Mouse (Mus musculus): ENCODE results near the gene Klk4.

Klk4 gene

GRCm38 (mm10) chr7:43880912-43881311, at the start of gene Klk4:
Klk4 (plus strand) TSS chr7:43881160.
- no peak for DNase-seq (ENCODE audit: low spot score)

DNA sequence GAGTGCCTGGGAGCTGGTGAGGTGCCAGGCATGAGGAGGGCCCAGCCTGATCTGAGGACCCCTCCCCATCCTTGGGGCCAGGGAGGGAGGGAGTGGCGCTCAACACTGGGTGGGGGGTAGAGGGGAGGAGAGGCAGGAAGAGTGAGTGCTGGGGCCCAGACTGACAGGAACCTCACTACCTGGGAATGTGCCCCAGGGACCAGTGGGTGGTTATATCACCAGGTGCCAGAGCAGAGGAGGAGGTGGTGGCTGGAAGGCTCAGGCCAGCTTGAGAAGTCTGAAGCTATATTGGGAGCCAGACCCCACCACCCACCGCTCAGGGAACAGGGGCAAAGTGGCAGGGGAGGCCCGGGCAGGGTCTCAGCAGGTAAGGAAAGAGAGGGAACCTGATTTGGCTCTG, 39.3 kb upstream of the Klk4 start, which contains the start of gene Klk5:
Gene Klk5 (plus strand): TSS at position 271 of the 400 bp plus-strand sequence.
- DNase-seq (ENCODE audit: low spot score): no peak

- DNase-seq (ENCODE audit: low spot score): no peak
Observed at GRCm38 (mm10) chr7:43843801-43844200, 37.2 kb upstream of the Klk4 start.

- no peak for DNase-seq (ENCODE audit: low spot score)
Observed at GRCm38 (mm10) chr7:43851616-43852015, 29.3 kb upstream of the Klk4 start.

DNA sequence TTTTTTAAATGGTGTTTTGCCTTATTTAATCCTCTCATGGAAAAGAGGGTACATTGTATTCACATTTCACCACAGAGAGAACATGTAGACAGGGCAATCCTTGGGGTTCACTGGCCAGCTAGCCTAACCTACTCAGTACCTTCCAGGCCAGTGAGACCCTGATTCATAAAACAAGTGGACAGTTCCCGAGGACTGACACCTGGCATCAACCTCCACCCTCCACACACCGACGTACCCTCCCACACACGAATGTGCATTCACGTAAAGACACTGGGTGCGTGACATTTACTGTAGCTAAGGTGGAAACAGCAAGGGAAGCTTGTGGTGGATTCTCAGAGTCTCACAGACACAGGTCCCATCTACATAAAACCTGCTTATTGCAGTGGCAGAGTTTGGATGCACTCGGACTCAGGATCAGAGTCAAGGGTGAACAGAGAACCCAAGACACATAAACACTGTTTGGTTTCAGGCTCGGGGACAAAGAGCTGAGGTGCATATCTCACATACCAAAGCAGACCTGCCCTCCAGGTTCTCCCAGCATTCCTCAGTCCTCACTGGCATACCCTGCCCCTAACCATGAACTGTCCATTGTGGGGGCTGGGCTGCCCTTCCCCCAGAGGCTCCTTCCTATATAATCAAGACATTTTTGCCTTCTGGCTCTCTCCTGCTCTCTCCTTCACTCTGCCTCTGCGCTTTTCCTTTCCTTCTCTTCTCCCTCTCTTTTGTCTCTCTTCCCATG, 26.1 kb upstream of the Klk4 start:
- DNase-seq (ENCODE audit: low spot score): no peak

GRCm38 (mm10) chr7:43855709-43856108, 25.3 kb upstream of the Klk4 start:
- DNase-seq (ENCODE audit: low spot score): no peak

- DNase-seq (ENCODE audit: low spot score): no peak
Observed at GRCm38 (mm10) chr7:43856307-43856706, 24.7 kb upstream of the Klk4 start.

- DNase-seq (ENCODE audit: low spot score): no peak
Observed at GRCm38 (mm10) chr7:43857501-43857900, 23.5 kb upstream of the Klk4 start.

DNA sequence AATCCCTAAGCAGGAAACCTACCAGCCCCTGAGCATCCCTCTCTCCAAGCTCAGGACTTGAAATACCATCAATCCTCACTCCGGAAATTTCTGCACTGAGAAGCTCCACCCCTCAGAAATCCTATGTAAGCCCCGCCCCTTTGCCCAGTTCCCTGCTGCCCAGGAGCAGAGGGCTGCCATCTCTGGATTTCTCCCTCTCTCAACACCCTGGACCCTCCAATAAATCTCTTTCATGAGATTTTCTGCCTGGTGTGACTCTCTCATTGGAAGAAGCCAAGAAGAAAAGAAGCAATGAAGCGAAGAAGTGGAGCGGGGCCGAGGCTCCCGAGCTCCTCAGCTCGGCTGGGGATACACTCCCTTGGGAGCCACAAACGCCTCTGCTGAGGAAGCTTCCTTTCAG, 20.5 kb upstream of the Klk4 start:
- no peak for DNase-seq (ENCODE audit: low spot score)

DNA sequence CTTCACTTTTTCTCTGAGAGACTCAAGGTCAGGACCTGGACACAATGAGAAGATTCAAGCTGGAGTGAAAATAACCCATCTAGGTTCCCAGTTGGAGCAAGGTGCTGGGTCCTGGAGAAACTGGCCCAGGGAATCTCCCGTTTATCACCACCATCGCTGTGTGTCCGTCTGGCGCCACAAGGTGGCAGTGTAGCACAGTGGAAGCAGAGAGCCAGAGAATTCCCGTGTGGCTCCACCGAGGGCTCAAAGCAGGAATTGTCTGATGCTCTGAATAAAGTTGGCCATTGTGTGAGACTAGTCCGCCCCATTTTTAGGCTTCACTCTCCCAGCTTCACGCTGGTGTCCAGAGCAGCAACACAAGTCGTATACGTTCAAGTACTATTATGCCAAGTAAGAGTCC, 7.7 kb upstream of the Klk4 start:
- peak; percentile 25 for DNase-seq (ENCODE audit: low spot score)

DNA sequence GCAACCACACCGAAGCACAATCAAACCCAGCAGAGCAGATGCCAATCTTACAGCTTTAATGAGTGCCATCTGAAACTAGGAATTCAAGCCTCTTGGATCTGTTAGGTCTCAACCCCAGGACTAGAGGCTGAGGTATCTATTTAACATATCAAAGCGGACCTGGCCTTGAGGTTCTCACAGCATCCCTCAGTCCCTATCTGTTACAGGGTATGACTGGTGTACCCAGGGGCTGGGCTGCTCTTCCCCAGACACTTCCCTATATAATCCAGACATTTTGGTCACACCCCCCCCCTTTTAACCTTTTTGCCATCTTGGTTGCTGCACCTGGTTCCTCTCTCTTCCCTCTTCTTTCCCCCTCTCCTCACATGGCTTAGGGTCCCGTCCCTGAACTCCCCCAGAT, 7.3 kb upstream of the Klk4 start:
- no peak for DNase-seq (ENCODE audit: low spot score)

DNA sequence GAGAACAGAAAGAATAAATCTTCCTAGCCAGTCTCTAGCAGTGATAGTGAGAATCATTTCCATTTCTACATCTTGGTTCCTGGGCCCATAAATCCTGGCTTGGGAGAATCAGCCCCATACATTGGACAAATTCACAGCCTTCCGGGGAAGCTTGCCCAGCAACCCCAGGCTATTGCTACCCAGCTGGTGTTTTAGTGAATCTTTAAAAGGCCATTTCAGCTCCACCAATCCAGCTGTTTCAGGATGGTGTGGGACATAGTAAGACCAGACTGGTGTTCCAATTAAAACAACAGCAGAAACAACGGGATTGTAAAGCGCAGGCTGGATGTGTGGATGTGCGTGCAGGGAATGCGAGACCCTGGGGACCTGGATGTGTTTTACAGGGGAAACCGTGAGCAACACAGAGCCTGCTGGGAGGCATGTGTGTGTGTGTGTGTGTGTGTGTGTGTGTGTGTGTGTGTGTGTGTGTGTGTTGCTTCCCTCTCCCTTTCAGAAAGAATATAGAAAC, 6.0 kb upstream of the Klk4 start:
- no peak for DNase-seq (ENCODE audit: low spot score)

DNA sequence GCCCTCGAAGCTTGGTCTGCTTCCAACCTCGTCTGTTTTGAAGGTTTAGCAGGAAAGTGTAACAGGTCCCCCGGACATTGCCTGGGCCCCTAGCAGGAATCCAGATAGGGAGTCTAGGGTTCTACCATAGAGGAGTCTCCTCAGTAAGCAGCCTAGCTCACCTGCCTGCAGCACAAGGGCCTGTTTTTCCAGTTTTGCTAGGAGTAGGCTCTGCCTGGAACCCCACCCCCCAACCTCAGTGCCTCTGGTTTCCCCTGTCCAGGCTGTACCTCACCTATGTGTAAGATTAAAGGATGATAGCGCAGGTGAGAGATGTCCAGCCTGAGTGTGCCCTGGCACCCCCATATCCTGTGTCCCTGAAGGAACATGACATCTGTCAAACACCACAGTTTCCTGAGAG, 4.5 kb upstream of the Klk4 start:
- DNase-seq (ENCODE audit: low spot score): no peak

DNA sequence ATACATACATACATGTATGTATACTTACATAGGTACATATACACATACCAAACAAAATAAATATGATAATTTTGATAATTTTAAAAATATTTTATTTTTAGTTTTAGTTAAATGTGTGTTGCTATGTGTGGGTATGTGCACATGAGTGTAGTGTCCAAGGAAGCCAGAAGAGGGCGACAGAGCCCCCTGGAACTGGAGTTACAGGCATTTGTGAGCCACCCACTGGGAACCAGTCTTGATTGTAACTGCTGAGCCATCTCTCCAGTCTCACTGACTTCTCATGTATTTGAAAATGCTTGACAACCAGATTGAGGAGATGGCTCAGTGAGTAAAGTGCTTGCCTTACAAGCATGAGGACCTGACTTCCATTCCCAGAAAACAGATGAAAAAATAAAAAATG, 2.7 kb upstream of the Klk4 start:
- no peak for DNase-seq (ENCODE audit: low spot score)

DNA sequence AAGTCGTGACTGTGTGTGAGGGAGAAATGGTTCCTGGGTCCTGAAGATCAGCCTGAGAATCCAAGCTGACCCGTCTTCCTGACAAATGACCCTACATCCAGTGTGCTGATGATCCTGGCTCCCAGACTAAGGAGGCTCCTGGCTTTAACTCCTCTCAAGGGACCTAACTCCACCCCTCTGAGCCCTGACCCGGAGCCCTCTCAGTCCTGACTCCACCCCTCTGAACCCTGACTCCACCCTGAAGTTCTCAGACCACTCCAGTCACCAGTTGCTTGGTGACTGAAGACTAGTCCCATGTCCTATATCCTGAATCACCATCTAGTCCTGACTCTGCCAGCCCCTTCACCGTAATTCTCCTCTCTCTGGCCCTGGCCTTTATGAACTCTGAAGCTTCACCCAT, 1.4 kb downstream of the Klk4 start:
- DNase-seq (ENCODE audit: low spot score): no peak

GRCm38 (mm10) chr7:43882811-43883210, 1.9 kb downstream of the Klk4 start:
- DNase-seq (ENCODE audit: low spot score): no peak

- no peak for DNase-seq (ENCODE audit: low spot score)
Observed at GRCm38 (mm10) chr7:43883547-43883946, 2.6 kb downstream of the Klk4 start.

GRCm38 (mm10) chr7:43891365-43891764, 10.4 kb downstream of the Klk4 start:
- DNase-seq (ENCODE audit: low spot score): no peak

DNA sequence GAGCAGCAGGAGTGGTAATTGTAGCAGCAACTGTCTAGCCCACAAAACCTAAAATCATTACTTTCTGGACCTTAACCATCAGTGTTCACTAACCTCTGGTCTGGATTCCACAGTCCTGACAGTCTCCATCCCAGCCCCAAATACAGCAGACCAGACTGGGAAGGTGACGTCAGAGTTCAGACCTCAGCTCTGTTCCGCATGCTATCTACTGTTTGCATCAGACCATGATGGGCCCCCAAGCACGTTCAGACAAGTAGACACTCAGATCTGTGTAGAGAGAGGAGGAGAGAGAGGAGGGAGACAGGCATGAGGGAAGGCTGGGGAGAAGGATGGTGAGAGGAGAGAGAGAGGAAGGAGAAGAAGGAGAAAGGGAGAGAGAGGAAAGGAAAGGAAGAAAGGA, 10.8 kb downstream of the Klk4 start:
- no peak for DNase-seq (ENCODE audit: low spot score)

GRCm38 (mm10) chr7:43894836-43895235, 13.9 kb downstream of the Klk4 start:
- peak; percentile 73 for DNase-seq (ENCODE audit: low spot score)

DNA sequence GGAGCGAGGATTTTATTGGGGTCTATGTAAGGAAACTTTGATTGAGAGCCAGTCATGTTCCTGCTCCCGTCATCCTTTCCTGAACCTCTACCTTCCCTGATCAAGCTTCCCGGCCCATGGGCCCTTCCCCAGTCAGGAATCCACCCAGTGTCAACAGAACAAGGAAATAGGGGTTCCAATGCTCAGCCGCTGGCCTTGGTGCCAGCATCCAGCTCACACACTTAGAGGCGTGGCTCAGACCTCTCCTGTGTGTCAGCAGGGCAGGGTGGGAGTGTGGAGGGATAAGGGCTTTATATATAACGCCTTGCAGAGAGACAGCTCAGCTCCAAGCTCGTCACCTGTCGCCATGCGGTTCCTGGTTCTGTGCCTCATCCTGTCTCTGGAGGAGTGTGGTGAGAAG, 33.9 kb downstream of the Klk4 start:
- no peak for DNase-seq (ENCODE audit: low spot score)

DNA sequence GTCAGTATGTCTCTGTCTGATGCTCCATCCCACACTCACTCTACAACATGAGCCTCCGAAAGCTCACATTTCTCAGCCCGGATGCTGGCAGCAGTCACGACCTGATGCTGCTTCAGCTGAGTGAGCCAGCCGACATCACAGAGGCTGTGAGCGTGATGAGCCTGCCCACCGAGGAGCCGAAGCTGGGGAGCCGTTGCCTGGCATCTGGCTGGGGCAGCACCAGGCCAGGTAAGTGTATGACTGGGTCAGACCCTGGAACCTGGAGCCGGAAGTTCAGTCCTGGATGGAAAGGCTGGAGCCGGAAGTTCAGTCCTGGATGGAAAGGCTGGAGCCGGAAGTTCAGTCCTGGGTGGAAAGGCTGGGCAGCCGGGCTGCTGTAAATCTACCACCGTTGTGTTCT, 37.5 kb downstream of the Klk4 start:
- no peak for DNase-seq (ENCODE audit: low spot score)

- no peak for DNase-seq (ENCODE audit: low spot score)
Observed at GRCm38 (mm10) chr7:43918871-43919270, 37.9 kb downstream of the Klk4 start.
